Mouse (Mus musculus) embryo, embryonic 11 days (tissue): ENCODE results near the gene Ugt1a9.
"Not testable (repeated sequence)": the region's sequence is repeated elsewhere in the genome, so short reads cannot be mapped to it uniquely, and the experiment has no call there.

Source experiments
- DNase-seq: peaks from one replicate; pipeline ENCODE4 v3.0.0-alpha.2; 2015

The Ugt1a9 gene

DNA sequence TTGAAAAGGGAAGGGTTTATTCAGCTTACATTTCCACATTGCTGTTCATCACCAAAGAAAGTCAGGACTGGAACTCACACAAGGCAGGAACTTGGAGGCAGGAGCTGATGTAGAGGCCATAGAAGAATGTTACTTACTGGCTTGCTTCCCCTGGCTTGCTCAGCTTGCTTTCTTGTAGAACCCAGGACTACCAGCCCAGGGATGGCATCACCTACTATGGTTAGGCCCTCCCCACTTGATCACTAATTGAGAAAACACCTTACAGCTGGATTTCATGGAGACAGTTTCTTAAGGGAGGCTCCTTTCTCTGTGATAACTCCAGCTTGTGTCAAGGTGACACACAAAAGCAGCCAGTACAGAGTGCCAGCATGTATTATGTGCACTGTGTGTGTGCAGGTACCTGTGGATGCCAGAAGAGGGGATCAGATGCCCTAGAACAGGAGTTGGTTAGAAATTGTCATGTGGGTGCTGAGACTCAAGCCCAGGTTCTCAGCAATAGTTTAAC lies 152.5 kb downstream of the Ugt1a9 start:
- DNase-seq = not testable (repeated sequence)

- DNase-seq = no peak
Observed at GRCm38 (mm10) chr1:88223591-88223990, 153.0 kb downstream of the Ugt1a9 start.

GRCm38 (mm10) chr1:88224029-88224776 lies 153.6 kb downstream of the Ugt1a9 start:
- no peak for DNase-seq

- DNase-seq = not testable (repeated sequence)
Observed at GRCm38 (mm10) chr1:88225301-88225700, 154.7 kb downstream of the Ugt1a9 start.

DNA sequence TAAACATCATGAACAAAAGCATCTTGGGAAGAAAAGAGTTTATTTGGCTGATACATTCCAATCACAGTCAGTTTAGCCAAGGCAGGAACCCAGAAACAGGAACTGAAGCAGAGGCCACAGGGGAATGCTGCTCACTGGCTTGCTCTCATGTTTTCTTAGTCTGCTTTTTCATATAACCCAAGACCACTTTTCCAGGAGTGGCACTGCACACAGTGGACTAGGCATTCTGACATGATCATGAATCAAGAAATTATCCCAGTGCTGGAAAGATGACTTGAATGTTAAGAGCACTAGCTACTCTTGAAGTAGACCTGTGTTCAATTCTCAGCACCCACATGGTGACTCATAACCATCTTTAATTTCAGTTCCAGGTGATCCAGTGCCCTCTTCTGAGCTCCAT lies 155.1 kb downstream of the Ugt1a9 start:
- no peak for DNase-seq

GRCm38 (mm10) chr1:88226670-88227379 lies 156.2 kb downstream of the Ugt1a9 start, which contains the start of gene Mroh2a:
Gene Mroh2a (plus strand): TSS chr1:88226986.
- DNase-seq = no peak

GRCm38 (mm10) chr1:88227482-88227881 lies 156.9 kb downstream of the Ugt1a9 start:
- DNase-seq = no peak

DNA sequence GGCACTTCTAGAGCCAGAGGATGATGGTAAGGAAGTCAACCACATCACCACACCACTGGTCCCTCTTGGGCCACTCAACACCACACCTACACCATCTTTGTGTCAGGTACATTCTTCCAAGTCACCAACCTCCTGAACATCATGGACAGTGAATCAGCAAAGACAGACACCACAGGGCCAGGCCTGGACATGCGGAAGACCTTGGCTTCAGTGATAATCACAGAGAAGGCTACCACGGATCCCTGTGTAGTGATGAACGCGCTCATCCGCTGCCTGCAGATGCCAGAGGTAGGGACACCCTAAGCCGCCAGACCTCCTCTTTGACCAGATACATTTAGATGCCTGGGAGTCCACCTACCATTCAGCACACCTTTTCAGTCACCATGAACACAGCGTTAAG lies 157.5 kb downstream of the Ugt1a9 start:
- DNase-seq = no peak

- DNase-seq = no peak
Observed at GRCm38 (mm10) chr1:88229566-88229965, 159.0 kb downstream of the Ugt1a9 start.

DNA sequence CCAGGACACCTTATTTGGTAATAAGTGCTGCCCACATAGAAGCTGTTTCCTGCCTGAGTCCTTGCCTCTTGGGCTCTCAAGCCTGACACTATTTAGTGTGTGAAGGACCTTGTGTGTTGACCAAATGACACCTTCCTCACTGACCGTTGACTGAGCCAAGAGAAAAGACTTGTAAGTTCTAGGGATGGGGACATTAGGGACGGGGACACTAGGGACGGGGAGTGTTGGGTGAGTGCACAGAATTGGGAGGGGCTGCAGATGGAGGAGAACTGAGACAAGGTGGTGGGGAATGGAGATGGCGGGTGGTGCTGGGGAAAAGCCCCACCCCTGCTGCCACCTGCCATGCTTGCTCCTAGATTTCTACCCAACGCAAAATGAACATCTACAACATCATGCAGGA lies 159.4 kb downstream of the Ugt1a9 start:
- DNase-seq = no peak

GRCm38 (mm10) chr1:88230421-88230820 lies 159.8 kb downstream of the Ugt1a9 start:
- no peak for DNase-seq

DNA sequence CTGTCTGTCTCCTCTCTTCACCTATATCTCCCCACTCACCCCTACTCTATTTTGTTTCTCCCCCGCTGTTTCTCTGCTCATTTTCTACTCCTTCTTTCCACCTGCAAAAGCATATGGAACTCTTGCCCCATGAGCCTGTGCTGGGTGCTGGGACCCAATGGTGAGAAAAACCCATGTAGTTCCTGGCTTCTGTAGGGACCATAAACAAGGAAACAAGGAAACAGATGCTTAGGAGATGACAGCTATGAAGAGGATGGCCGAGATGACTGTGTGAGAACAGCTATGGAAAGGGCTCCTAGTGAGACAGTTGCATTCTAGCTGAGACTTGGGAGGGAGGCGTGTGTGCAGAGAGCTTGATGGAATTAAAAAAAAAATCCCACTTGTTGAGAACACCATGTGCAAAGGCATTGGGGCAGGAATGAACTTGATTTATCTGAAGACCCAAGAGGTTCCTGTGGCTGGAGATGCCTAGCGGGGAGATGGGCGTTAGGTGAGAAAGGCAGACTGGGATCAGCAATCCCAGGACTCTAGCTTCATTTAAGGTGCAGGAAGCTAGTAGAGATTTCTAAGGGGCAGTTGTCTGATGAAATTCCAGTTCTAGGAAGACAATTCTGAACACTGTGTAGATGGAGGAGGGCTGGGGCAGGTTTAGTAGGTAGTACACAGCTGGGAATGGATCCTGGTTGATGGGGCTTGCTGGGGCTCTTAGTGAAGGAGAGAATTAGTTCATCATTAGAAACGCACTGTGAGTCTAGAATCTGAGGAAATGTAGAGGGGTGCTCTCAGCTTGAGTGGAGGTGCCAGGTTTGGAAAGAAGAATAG lies 160.6 kb downstream of the Ugt1a9 start:
- no peak for DNase-seq

- DNase-seq = no peak
Observed at GRCm38 (mm10) chr1:88231803-88232499, 161.4 kb downstream of the Ugt1a9 start.

DNA sequence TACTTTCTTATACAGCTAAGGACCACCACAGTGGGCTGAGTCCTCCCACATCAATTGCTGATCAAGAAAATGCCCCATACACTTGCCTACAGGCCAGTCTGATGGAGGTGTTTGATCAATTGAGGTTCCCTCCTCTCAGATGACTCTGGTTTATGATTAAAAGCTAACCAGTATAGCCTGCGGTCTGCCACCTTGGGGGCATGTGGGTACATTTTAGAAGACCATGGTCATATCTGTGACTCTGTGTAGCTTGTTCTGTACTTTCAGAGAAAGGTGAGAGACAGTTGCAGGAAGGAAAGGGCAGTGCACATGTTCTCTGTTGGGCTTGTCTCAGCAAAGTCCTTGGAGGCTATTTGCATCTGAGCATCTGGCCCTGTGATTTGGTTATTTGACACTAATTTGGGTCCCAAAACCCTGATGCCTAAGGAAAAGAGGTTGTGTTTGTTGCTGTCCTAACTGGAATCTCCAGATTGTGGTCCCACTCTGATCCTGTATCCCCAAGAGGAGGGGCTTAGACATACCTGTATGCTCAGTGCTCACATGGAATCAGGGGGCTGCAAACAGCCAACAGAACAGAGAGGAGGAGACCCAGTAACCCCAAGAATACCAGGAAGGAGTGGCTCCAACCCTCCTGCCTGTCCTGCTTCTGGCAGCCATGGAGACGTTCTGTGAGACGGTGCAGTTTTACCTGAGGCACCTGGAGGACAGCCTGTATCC lies 162.2 kb downstream of the Ugt1a9 start:
- no peak for DNase-seq

DNA sequence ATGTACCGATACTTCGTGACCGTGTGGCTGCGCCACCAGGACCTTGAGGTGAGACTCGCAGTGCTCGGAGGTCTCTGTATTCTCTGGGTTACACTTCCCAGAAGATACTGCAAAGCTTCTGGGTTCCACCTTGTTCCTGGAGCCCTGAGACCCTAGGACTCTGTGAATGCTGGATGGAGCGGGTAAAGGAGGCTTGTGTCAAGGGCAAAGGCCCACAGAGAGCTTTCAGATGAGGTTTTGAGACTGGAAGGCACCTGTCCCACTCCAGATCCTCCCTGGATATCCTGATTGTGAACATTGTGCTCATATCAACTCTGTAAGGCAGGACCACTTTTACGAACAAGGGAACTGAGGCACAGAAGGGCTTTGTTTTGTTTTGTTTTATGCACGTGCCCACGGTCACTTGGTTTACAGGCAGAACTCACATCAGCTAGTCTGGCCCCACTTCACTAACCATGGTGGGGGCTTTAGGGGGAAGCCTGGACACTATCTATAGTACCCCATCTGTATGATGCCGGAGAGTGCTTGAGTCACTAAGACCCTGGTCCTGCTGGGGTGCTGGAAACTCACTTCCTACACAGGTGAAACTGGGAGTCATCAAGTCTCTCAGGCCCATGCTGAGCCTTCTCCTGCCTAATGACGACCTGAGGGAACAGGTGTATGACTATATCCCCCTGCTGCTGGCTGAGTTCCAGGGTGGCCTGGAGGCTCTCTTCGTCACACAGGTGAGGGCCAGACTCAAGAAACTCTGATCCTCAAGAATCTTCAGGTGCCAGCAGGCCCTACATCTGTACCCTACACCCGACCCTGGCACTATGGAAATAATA lies 163.0 kb downstream of the Ugt1a9 start:
- no peak for DNase-seq

- DNase-seq = no peak
Observed at GRCm38 (mm10) chr1:88234248-88234610, 163.6 kb downstream of the Ugt1a9 start.

- no peak for DNase-seq
Observed at GRCm38 (mm10) chr1:88234646-88235045, 164.0 kb downstream of the Ugt1a9 start.

- no peak for DNase-seq
Observed at GRCm38 (mm10) chr1:88235046-88235893, 164.7 kb downstream of the Ugt1a9 start.

DNA sequence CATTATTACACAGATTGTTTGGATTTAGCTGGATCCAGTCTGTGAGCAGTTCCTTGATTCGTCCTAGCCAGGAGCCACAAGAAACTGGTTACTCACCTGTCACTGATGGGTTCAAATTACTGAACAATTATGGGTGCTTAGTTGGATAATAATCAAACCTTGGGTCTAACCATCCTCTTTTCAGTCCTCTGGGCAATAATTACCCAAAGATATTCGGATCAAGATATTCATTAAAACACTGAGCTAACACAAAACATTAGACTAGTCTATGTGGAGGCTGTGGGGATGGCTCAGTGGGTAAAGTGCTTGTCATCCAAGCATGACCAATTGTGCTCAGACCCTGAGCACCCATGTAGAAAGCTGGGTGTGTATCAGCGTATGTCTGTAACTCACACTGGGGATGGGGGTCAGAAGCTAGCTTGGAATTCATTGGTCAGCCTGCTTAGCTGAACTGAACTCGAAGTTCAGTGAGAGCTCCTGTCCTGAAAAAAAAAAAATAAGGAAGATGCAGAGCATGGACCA lies 165.4 kb downstream of the Ugt1a9 start:
- DNase-seq = no peak

GRCm38 (mm10) chr1:88237311-88237710 lies 166.7 kb downstream of the Ugt1a9 start:
- DNase-seq = no peak
